Mouse (Mus musculus) embryo, embryonic 10.5 days (tissue): ENCODE data around the gene Rps15.
"Not testable (repeated sequence)": the region's sequence is repeated elsewhere in the genome, so short reads cannot be mapped to it uniquely, and the experiment has no call there.

Experiments
- DNase-seq: peaks from one replicate; pipeline ENCODE4 v3.0.0-alpha.2; 2015; ENCODE audit warnings: low spot score

The Rps15 gene

GRCm38 (mm10) chr10:80292251-80293146, at the start of gene Rps15:
Rps15 (plus strand) TSS chr10:80292453.
- DNase-seq: peak; percentile 98

DNA sequence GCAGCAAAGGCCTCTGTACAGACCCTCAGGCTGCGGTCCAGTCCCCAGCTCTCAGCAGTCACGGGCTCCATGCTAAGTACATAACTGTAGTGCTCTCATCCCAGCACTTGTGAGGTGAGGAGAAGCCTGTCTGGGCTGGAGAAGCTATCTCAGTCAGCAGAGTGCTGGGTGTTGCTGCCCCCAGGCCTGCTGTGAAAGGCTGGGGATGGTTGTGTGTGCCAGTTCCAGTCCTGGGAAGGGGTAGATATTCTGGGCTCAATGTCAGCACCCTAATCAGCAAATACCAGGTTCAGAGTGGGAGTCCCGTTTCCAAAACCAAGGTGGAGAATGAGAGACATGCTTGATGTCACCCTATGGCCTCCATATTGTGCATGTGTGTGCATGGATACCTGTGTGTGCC, 49.6 kb upstream of the Rps15 start:
- DNase-seq: no peak

DNA sequence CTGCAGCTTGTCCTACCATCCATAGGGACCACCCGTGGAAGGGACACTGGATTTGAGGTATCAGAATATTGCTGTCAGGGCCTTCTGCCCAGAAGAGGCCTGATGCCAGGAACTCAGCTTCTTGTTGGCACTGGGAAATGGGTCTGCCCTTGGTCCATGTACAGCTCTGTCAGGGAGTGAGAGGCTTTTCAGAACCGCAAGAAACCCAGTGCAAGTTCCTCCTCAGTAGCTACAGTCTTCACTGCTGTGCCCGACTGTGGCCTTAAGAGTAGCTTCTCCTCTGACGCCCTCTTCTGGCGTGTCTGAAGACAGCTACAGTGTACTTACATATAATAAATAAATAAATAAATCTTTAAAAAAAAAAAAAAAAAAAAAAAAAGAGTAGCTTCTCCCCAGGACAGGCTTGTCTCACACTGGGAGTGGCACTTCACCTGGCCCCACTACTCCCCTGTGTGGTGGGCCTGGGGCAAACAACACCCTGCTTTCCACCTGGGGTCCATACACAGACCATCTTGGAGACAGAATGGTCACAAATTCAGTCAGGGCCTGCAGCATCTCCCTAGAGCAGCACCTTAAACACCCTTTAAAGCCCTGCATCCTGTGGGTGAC, 47.4 kb upstream of the Rps15 start:
- DNase-seq: peak; percentile 70

GRCm38 (mm10) chr10:80245600-80245999, 46.7 kb upstream of the Rps15 start:
- peak; percentile 95 for DNase-seq

DNA sequence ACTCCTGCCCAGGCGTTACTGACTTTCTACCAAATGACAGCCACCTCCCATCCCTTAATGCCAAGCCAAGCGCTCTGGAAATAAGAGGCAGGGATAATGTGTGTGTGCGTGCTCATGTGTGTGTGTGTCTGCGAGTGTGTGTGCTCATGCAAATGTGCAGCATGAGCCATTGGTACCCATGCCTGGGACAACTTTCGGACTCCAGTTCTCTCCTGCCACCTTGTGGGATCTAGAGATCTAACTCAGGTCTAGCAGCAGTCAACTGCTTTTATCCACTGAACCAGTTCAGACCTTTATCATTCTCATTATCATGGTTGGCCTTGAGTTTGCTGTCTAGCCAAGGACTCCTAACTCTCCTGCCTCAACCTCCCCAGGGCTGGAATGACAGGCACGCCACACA, 44.4 kb upstream of the Rps15 start:
- peak; percentile 56 for DNase-seq

- DNase-seq: not testable (repeated sequence)
These were observed 43.8 kb upstream of the Rps15 start for GRCm38 (mm10) chr10:80248437-80248836.

DNA sequence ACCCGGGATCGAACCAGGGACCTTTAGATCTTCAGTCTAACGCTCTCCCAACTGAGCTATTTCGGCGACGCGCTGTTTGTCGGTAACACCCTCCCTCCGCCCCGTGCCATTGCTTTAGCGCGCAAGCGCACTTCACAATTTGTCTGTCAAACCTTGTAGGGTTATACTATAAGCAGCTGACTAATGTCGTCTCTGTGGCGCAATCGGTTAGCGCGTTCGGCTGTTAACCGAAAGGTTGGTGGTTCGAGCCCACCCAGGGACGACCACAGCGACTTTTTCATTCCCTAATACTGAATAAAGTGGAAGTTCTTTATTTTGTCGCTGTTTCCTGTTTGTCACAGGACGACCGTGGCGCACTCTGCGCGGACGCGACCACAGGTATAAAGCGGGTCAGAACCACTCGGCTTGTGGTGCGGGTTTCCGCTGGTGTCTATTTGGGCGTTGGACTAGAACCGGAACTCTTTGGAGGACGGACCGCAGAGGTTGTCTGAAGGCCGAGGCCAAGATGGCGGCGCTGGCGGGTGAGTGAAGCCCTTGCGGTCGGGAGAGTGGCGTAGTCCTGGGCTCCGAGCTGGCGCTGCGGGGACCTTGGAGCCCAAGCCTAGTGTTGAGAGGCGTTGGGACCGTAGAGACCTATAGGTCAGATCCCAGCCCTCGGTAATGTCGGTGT, 43.1 kb upstream of the Rps15 start, which contains the start of gene Ndufs7:
Ndufs7 (plus strand) TSS at position 151 of the 670 bp plus-strand sequence.
- DNase-seq: peak; percentile 97

DNA sequence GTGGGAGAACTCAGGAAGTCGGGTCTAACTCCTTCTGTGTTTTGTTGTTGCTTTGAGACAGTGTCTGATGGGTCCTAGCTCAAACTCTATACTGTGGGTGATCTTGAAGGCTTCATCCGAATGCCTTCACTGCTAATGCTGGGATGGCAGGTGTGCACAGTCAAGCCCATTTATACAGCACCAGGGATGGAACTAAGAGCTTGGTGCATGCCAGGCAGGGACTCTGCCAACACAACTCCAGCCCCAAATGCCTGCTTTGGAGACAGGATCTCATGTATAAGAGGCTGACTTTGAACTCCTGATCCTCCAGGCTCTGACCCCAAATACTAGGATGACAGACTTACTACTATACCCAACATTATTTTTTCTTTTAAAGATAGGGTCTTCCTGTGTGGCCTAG, 42.2 kb upstream of the Rps15 start:
- DNase-seq: no peak

DNA sequence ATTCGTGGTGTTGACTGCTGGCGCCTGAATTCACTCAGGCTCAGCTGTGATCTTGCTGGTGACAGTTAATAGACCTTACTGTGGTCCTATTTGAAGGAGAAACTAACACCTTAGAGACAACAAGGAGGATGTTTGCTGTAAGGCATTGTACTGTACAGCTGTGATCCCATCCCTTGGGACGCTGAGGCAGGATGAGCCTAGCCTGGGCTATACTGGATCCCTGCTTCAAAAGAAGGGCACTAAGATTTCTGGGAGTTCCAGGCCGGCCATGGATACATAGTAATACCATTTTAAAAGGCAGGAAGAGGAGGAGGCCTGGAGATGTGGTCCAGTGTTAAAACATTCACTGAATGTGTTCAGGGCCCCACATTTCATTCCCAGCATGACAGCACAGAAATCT, 41.7 kb upstream of the Rps15 start:
- no peak for DNase-seq

- no peak for DNase-seq
These were observed 40.2 kb upstream of the Rps15 start for GRCm38 (mm10) chr10:80252011-80252410.

GRCm38 (mm10) chr10:80252493-80253274, 39.6 kb upstream of the Rps15 start:
- DNase-seq: no peak

DNA sequence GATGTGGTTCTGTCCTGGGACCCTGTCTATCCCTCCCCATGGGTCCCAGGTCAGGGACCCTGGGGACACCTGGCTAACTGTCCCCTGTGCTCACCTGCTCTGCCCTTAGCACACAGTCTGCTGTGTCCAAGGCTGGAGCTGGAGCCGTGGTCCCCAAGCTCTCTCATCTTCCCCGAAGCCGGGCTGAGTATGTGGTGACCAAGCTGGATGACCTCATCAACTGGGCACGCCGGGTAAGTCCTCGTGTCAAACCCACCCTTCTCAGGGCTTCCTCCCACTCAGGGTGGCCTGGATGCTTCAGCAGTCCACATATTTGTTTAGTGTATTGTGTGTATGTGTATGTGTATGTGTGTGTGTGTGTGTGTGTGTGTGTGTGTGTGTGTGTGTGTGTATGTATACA, 38.7 kb upstream of the Rps15 start:
- DNase-seq: no peak

GRCm38 (mm10) chr10:80254331-80255297, 37.6 kb upstream of the Rps15 start:
- no peak for DNase-seq

DNA sequence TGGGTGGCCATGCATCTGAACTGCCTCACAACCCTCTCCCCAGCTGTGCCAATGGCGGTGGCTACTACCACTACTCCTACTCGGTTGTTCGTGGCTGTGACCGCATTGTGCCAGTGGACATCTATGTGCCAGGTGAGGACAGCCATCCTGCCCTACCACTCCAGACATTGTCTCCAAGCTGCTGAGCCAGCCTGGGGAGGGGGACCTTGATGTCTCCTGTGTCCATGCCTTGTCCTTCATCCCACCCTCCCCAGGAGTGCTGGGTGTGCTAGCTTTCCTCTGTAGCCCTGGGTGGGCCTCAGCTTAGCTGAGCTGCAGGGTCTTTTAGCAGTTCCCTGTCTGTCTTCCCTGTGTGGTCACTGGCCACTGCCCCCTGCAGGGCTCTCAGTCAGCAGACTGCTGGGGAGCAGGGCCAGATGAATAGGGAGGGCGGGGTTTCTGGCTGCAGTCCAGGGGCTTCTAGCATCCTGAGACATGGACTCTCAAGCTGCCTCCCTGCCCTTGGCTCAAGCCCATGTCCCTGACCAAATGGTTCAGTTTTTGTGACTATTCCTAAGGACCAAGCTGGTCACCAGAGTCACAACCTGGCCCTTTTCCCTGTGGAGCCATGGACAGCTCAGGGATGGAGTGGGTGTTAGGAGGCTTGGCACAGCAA, 36.2 kb upstream of the Rps15 start:
- DNase-seq: no peak

GRCm38 (mm10) chr10:80257936-80258335, 34.3 kb upstream of the Rps15 start:
- no peak for DNase-seq

DNA sequence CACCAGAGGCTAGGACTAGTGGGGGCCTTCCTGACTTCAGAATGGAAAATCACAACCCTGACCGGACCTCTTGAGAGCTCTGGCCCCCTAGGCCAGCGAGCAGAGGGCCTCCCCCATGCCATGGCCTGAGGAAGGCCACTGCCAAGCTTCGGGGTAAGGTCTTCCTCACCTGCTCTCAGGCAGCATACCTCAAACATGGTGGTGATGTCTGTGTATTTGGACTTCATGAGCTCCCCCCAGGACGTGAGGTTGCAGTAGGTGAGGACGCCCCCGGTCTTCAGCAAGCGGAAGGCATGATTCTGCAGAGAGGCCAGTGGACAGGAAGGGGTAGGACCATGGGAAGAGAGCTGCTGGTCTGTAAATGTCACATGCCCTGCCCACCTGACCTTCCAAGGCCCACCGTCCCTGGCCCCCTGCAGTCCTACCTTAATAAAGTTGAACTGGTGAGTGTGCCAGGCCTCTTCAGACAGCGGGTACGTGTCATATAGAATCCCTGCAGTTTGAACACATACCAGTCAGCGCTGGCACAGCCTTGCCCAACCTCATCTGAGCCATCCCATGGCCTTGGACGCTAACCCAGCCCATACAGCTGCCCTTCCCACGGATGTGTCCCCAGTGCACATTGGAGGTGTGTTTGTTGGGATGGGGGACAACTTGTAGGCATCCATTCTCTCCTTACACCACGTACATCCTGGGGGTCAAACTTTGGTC, 33.3 kb upstream of the Rps15 start:
- no peak for DNase-seq

- DNase-seq: no peak
These were observed 32.8 kb upstream of the Rps15 start for GRCm38 (mm10) chr10:80259463-80259805.

DNA sequence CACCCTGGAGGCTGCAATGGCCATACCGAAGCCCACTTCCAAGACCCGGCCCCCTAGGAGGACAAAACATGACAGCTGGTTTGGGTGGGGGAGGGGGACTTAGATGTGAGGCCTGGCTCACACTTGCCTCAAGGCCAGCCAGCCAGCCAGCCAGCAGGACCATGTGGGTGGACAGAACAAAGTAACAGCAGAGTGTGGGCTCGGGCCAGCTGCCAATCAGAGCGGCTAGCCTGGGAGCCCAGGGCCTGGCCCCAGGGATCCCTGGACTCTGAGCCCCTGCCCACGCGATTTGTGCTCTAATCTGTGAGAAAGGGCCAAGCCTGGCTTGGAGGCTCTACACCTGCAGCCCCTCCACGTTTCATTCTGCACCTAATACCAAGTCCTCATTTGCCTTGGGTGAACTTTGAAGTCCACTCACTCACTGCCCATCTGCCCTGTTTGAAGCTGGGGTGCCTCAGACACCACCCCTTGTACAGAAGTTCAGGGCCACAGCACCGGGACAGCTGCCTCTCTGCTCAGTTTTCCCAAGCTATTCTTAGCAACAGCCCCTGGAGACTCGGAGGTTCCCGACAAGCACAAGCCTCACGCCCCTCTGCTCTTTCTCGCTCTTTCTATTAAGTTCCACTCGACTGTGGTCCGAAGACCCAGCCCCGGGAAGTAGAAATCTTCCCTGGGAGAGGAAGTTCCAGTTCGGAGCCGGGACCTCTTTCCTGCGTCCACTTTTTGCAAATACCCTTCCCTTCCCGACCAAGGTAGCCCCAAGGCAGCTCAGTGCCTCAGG, 32.2 kb upstream of the Rps15 start:
- peak; percentile 69 for DNase-seq
